Mouse (Mus musculus) E14TG2a.4 (cell line): Measurements from ENCODE around the gene Gnl3l.
A peak's percentile ranks its signal among the peaks of the same experiment; 100 is the strongest.

Experiments used
- H3K27me3 ChIP-seq: 2 replicates; pipeline ENCODE4 v1.6.1; 2014; ENCODE audit warnings: low read length, control low read depth; ENCODE audit not compliant: insufficient read depth
- H3K36me3 ChIP-seq: 2 replicates; pipeline ENCODE4 v1.6.1; 2014; ENCODE audit warnings: low read length, control low read depth; ENCODE audit not compliant: insufficient read depth
- H3K4me1 ChIP-seq: replicated peaks from 2 replicates; pipeline ENCODE4 v1.6.1; 2014; ENCODE audit warnings: low read depth, low read length, control low read depth
- H3K4me3 ChIP-seq: replicated peaks from 2 replicates; pipeline ENCODE4 v1.5.1; 2014; ENCODE audit warnings: mild to moderate bottlenecking, low read length
- H3K9me3 ChIP-seq: 2 replicates; pipeline ENCODE4 v1.6.1; 2014; ENCODE audit warnings: low read length, control low read depth
- CTCF ChIP-seq: conservative IDR thresholded peaks from 2 replicates; pipeline ENCODE4 v1.5.1; 2014; ENCODE audit warnings: low read length
- NANOG ChIP-seq: IDR thresholded peaks from 2 replicates; pipeline ENCODE4 v1.6.1; 2014; ENCODE audit warnings: borderline replicate concordance, low read length, mixed read lengths
- POU5F1 ChIP-seq: IDR thresholded peaks from 2 replicates; pipeline ENCODE4 v1.6.1; 2014; ENCODE audit warnings: low read length, borderline replicate concordance

Gnl3l gene

DNA sequence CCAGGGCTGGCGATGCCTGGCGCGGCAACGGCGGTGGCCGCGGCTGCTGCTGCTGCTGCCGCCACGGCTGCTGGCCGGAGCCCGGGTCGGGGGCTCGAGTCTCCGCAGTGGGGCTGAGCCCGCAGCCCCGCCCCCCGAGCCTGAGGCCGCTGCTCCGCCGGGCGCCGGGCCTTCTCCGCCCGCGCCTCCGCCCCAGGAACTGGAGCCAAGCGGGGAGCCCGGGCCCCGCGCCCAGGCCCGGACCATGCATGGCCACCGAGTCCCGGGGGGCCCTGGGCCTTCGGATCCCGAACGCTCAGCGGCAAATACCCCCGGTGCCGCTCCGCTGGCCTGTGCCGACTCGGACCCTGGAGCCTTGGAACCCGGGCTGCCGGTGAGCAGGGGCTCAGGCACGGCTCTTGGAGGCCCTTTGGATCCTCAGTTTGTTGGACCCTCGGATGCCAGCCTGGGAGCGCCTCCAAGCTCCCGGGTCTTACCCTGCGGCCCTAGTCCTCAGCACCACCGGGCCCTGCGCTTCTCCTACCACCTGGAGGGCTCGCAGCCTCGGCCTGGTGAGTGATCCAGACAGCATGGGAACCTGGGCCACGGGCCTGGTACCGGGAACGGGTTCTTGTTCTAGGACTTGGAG, 30.4 kb upstream of the Gnl3l start:
- Histone ChIP-seq H3K36me3 (peaks cover 22% of the 10 kb centered on the region), H3K4me3 (peak overlapping the region; percentile 86), H3K4me1 (peaks cover 46% of the 10 kb centered on the region), H3K27me3 (no peaks in the 10 kb centered on the region), H3K9me3 (no peaks in the 10 kb centered on the region)
- no peak for TF ChIP-seq POU5F1
- no peak for TF ChIP-seq CTCF
- TF ChIP-seq NANOG, result no peak

DNA sequence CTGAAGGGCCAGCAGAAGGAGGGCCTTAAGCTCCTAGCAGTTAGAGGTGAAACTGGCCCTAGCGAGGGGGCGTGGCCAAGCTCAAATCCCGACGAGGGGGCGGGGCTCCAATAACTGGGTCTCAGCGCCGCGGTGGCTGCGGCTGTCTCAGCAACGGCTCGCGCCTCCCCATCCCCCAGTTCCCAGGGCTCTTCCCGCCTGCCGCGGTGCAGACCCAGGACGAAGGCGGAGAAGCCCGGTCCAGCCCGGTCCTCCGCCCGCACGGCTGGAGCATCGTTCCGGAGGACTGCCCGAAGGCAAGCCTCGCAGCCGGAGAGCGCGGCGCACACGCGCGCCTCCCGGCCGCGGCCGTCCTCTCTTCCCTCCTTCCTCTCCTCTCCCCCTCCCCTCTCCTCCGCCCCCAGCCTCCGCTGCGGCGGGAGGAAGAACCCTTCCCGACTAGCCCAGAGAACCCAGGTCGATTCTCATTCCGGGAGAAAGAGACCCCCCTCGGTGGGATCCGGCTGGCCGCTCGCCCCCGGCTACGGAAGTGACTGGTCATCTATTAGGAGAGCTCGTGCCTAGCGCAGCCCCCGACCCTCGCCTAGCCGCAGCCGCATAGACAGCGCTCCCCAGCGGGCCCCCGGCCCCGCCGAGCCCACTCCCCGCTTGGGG, 29.8 kb upstream of the Gnl3l start:
- Histone ChIP-seq H3K9me3 (no peaks in the 10 kb centered on the region), H3K4me1 (peaks cover 43% of the 10 kb centered on the region), H3K27me3 (no peaks in the 10 kb centered on the region), H3K36me3 (peaks cover 15% of the 10 kb centered on the region), H3K4me3 (peak overlapping the region; percentile 86)
- no peak for TF ChIP-seq NANOG
- no peak for TF ChIP-seq POU5F1
- no peak for TF ChIP-seq CTCF

DNA sequence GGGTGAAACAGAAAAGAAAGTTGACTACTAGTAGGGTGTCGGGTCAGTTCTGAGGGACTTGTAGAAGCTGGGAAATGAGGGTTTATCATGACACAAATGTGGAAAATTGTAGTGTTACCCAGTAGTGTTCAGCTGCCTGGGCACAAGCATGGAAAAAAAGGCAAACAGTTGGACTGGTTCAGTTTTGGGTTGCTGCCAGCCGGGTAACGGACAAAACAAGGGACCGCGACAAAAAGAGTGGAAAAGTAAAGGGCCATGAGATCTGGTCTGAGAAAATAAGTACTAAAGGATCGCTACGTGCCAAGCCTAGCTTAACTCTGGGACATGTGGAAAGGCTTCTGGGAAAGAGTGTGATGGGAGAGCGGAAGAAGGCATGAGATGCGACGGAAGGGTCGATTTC, 29.2 kb upstream of the Gnl3l start:
- Histone ChIP-seq H3K4me1 (peaks cover 43% of the 10 kb centered on the region), H3K27me3 (no peaks in the 10 kb centered on the region), H3K4me3 (peak overlapping the region; percentile 86), H3K9me3 (no peaks in the 10 kb centered on the region), H3K36me3 (peaks cover 10% of the 10 kb centered on the region)
- no peak for TF ChIP-seq POU5F1
- TF ChIP-seq NANOG, result no peak
- no peak for TF ChIP-seq CTCF

DNA sequence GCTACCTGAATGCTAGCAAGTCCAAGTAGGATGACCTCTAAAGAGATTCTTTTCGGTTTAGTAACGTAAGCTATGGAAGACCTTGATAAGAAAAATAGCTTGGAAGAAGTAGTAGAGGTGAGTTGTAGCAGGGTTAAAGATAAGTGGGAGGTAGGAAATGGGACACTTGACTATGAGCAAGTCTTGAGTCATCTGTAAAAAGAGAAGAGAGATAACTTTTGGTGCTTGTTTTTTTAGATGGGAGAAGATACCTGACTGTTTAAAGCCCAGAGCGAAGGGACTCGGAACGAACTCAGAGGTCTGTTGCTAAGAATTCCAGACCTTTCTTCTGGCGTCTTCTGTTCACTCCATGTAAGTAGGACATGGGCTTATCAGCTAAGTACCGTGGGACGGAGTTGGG, 28.7 kb upstream of the Gnl3l start, which contains the start of gene Fgd1:
Gene Fgd1, plus strand, starts transcription at position 301 of the 400 bp plus-strand sequence.
- peaks cover 39% of the 10 kb centered on the region for H3K4me1 ChIP-seq
- H3K27me3 ChIP-seq, result no peaks in the 10 kb centered on the region
- TF ChIP-seq POU5F1 (no peak), CTCF (no peak)
- no peaks in the 10 kb centered on the region for H3K9me3 ChIP-seq
- peak within 1 kb of the TSS; percentile 86 for H3K4me3 ChIP-seq
- peaks cover 5% of the 10 kb centered on the region; the same call in 1 of the 2 replicates for H3K36me3 ChIP-seq

DNA sequence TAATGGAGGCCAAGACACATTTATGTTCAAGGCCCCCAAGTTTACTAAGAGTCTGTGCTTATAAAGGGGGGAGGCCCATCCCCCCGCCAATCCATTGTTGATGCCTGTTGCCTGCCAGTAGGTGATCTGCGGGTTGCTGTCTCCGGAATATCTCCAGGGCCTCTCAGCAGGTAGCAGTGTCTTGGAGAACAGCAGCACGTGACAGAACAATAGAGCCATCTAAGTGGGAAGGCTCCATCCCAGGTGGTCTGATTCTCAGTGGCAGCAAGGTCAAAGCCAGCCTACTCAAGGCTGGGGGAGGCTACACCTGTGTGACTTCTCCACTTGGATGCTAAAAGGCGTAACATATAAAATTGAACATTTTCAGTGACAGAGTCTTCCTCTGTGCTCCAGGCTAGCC, 24.1 kb upstream of the Gnl3l start:
- Histone ChIP-seq H3K4me1 (peaks cover 38% of the 10 kb centered on the region), H3K4me3 (no peak overlapping the region), H3K9me3 (no peaks in the 10 kb centered on the region), H3K27me3 (no peaks in the 10 kb centered on the region), H3K36me3 (no peaks in the 10 kb centered on the region)
- TF ChIP-seq POU5F1 (no peak), NANOG (peak; percentile 91)

DNA sequence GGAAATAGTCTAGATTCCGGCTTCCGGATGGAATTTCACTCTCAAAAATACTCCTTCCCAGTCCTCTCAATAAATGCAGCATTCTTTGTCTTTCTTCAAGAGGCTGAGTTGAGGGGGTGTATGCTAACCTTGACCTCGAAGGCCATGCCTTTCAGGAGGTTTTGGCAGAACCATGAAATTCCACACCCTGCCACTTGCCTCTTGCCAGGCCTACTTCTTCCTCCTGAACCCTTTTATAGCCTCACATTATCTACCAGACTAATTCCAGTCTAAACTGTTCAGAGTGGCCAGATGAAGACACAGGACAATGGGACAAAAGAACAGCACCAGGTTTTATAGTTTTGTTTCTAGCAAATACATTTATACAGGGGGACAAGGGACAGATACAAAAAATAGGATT, 14.3 kb upstream of the Gnl3l start:
- TF ChIP-seq NANOG (no peak), CTCF (no peak), POU5F1 (no peak)

DNA sequence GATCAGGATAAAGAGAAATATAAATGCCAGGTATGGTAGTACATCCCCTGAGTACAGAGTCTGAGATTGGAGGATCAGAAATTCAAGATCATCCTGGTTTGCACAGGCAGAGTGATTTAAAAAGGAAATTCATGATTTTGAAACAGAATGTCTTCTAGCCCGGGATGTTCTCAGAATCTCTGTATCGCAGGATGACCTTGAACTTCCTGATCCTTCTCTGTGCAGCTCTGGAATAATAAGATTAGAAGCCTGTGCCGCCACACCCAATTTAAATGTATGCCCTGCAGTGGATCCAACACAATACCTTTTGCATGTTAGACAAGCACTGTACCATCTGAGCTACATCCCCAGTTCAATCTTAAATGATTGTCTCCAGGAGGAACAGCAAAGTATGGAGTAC, 1.7 kb upstream of the Gnl3l start:
- Histone ChIP-seq H3K4me1 (peaks cover 20% of the 10 kb centered on the region), H3K9me3 (no peaks in the 10 kb centered on the region), H3K4me3 (peak overlapping the region; percentile 81), H3K36me3 (peaks cover 14% of the 10 kb centered on the region), H3K27me3 (no peaks in the 10 kb centered on the region)
- no peak for TF ChIP-seq CTCF
- no peak for TF ChIP-seq NANOG
- TF ChIP-seq POU5F1, result no peak

More for the DNA sequence above, 14.3 kb upstream of the Gnl3l start:
- Histone ChIP-seq H3K4me3 (no peak overlapping the region), H3K9me3 (no peaks in the 10 kb centered on the region), H3K4me1 (peaks cover 9% of the 10 kb centered on the region), H3K27me3 (no peaks in the 10 kb centered on the region), H3K36me3 (no peaks in the 10 kb centered on the region)

DNA sequence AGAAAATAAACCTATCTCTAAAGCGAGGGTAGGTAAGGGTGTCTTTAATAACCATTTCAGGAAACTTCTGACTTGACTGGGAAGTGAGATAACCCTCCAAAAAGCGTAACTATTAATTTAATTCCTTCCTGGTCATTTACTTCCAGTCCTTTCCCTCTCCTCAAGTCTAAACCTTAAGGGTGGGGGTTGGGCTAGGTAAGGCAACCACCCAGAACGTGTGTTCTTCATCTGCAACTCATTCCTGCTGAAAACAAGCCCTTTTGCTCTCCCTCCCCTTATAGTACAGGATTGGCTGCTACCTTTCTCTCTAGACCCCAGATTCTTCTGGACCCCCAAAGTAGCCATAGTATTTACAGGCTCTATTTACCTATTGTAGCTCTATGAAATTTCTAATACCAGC, 775 bp upstream of the Gnl3l start:
- Histone ChIP-seq H3K4me1 (peaks cover 20% of the 10 kb centered on the region), H3K27me3 (no peaks in the 10 kb centered on the region), H3K4me3 (peak overlapping the region; percentile 81), H3K9me3 (no peaks in the 10 kb centered on the region), H3K36me3 (peaks cover 22% of the 10 kb centered on the region)
- TF ChIP-seq POU5F1, result no peak
- no peak for TF ChIP-seq NANOG
- no peak for TF ChIP-seq CTCF

DNA sequence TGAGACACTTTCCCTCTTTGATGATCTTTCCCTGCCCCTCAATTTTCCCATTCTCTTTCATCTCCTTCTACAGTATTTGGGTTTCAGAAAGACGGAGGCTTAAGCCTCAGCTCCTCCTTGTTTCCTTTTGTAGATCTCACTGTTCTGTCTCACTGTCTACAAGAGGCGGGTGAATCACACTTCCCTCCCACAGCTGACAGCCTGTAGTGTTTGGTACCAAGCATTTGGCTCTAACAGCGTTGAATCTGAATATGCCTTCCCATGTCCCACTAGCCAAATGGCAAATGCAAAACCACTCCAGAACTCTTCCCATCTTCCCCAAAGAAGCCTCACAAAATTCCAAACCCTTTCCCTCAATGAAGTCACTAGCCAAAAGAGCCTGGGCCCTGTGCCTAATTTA, 20.3 kb downstream of the Gnl3l start:
- Histone ChIP-seq H3K36me3 (peaks cover 94% of the 10 kb centered on the region), H3K4me1 (0 out of 2 replicates have a peak, but pooled peaks cover 2% of the 10 kb centered on the region), H3K9me3 (no peaks in the 10 kb centered on the region), H3K27me3 (no peaks in the 10 kb centered on the region), H3K4me3 (no peak overlapping the region)
- TF ChIP-seq CTCF (no peak), NANOG (no peak), POU5F1 (no peak)
